Mouse (Mus musculus): ENCODE measurements around the gene Mbnl1. TPM values are rescaled to one million over a fixed set of nuclear protein-coding genes. Genes with fewer than 3 reads are reported as not detected.
"Not testable (repeated sequence)": the region's sequence is repeated elsewhere in the genome, so short reads cannot be mapped to it uniquely, and the experiment has no call there.

The Mbnl1 gene
- polyA plus RNA-seq (2014; fragmentation: Nextera tagmentation; extraction: Ambion mirVana) = 67.0 and 70.0 TPM in 2 replicates

- Histone ChIP-seq H3K4me3 (ENCODE audit: low read depth, low read length) (no peak within 1 kb of the TSS), H3K4me1 (ENCODE audit: control insufficient read depth, insufficient read depth, low read length) (no peaks in the 10 kb centered on the region), H3K9me3 (ENCODE audit: control insufficient read depth, low read length) (no peaks in the 10 kb centered on the region), H3K27me3 (ENCODE audit: control insufficient read depth, insufficient read depth, low read length) (no peaks in the 10 kb centered on the region), H3K4me2 (ENCODE audit: low read depth, severe bottlenecking) (no peak within 1 kb of the TSS), H3K36me3 (ENCODE audit: control insufficient read depth, insufficient read depth, low read length) (no peaks in the 10 kb centered on the region), H3K27ac (replicated peaks; ENCODE audit: low read depth, low read length) (no peak within 1 kb of the TSS), H3K9ac (ENCODE audit: low read length) (no peak within 1 kb of the TSS)
- ATAC-seq (ENCODE audit: insufficient number of reproducible peaks, low FRiP score, low TSS enrichment, low read depth) (no peak), DNase-seq (ENCODE audit: low spot score) (no peak)
- WGBS = 72% methylated on average over 5 of the region's 5 CpGs
These were observed at the start of gene Mbnl1 for GRCm38 (mm10) chr3:60472681-60473177. Mbnl1 (plus strand) TSS chr3:60472830.

- Histone ChIP-seq H3K36me3 (ENCODE audit: control insufficient read depth, insufficient read depth, low read length) (no peaks in the 10 kb centered on the region), H3K4me1 (ENCODE audit: control insufficient read depth, insufficient read depth, low read length) (no peaks in the 10 kb centered on the region), H3K4me3 (ENCODE audit: low read depth, low read length) (no peak overlapping the region), H3K27me3 (ENCODE audit: control insufficient read depth, insufficient read depth, low read length) (no peaks in the 10 kb centered on the region), H3K27ac (replicated peaks; ENCODE audit: low read depth, low read length) (no peak overlapping the region), H3K9ac (ENCODE audit: low read length) (no peak overlapping the region), H3K4me2 (ENCODE audit: low read depth, severe bottlenecking) (no peak overlapping the region), H3K9me3 (ENCODE audit: control insufficient read depth, low read length) (no peaks in the 10 kb centered on the region)
- 93% methylated on average over 1 of the region's 1 CpGs for WGBS
- ATAC-seq (ENCODE audit: insufficient number of reproducible peaks, low FRiP score, low TSS enrichment, low read depth) (no peak), DNase-seq (ENCODE audit: low spot score) (no peak)
These were observed 48.5 kb upstream of the Mbnl1 start for GRCm38 (mm10) chr3:60424148-60424547.

- no peak overlapping the region for H3K4me3 ChIP-seq (ENCODE audit: low read depth, low read length)
- 93% methylated on average over 5 of the region's 5 CpGs for WGBS
- no peak overlapping the region for H3K27ac ChIP-seq (replicated peaks; ENCODE audit: low read depth, low read length)
- no peak overlapping the region for H3K9ac ChIP-seq (ENCODE audit: low read length)
- no peak for DNase-seq (ENCODE audit: low spot score)
- no peaks in the 10 kb centered on the region for H3K4me1 ChIP-seq (ENCODE audit: control insufficient read depth, insufficient read depth, low read length)
- no peaks in the 10 kb centered on the region for H3K36me3 ChIP-seq (ENCODE audit: control insufficient read depth, insufficient read depth, low read length)
- ATAC-seq (ENCODE audit: insufficient number of reproducible peaks, low FRiP score, low TSS enrichment, low read depth) = no peak; the same call in 1 of the 2 replicates
- no peaks in the 10 kb centered on the region for H3K27me3 ChIP-seq (ENCODE audit: control insufficient read depth, insufficient read depth, low read length)
- no peaks in the 10 kb centered on the region for H3K9me3 ChIP-seq (ENCODE audit: control insufficient read depth, low read length)
- H3K4me2 ChIP-seq (ENCODE audit: low read depth, severe bottlenecking) = no peak overlapping the region
These were observed 43.6 kb upstream of the Mbnl1 start for GRCm38 (mm10) chr3:60429049-60429448.

GRCm38 (mm10) chr3:60437254-60437653 lies 35.4 kb upstream of the Mbnl1 start:
- DNase-seq (ENCODE audit: low spot score) = no peak

GRCm38 (mm10) chr3:60437678-60438232 lies 34.9 kb upstream of the Mbnl1 start:
- H3K4me1 ChIP-seq (ENCODE audit: control insufficient read depth, insufficient read depth, low read length) = no peaks in the 10 kb centered on the region
- ATAC-seq (ENCODE audit: insufficient number of reproducible peaks, low FRiP score, low TSS enrichment, low read depth) (no peak), DNase-seq (ENCODE audit: low spot score) (no peak)
- no peaks in the 10 kb centered on the region for H3K36me3 ChIP-seq (ENCODE audit: control insufficient read depth, insufficient read depth, low read length)
- no peaks in the 10 kb centered on the region for H3K27me3 ChIP-seq (ENCODE audit: control insufficient read depth, insufficient read depth, low read length)
- H3K9me3 ChIP-seq (ENCODE audit: control insufficient read depth, low read length) = no peaks in the 10 kb centered on the region
- no peak overlapping the region for H3K27ac ChIP-seq (replicated peaks; ENCODE audit: low read depth, low read length)
- H3K4me2 ChIP-seq (ENCODE audit: low read depth, severe bottlenecking) = no peak overlapping the region
- WGBS = 69% methylated on average over 1 of the region's 1 CpGs
- H3K9ac ChIP-seq (ENCODE audit: low read length) = no peak overlapping the region
- no peak overlapping the region for H3K4me3 ChIP-seq (ENCODE audit: low read depth, low read length)

More at GRCm38 (mm10) chr3:60437254-60437653, 35.4 kb upstream of the Mbnl1 start:
- no peaks in the 10 kb centered on the region for H3K27me3 ChIP-seq (ENCODE audit: control insufficient read depth, insufficient read depth, low read length)
- H3K4me1 ChIP-seq (ENCODE audit: control insufficient read depth, insufficient read depth, low read length) = no peaks in the 10 kb centered on the region
- H3K4me3 ChIP-seq (ENCODE audit: low read depth, low read length) = no peak overlapping the region
- no peak overlapping the region for H3K27ac ChIP-seq (replicated peaks; ENCODE audit: low read depth, low read length)
- H3K9me3 ChIP-seq (ENCODE audit: control insufficient read depth, low read length) = no peaks in the 10 kb centered on the region
- no peak overlapping the region for H3K9ac ChIP-seq (ENCODE audit: low read length)
- no peak overlapping the region for H3K4me2 ChIP-seq (ENCODE audit: low read depth, severe bottlenecking)
- no peaks in the 10 kb centered on the region for H3K36me3 ChIP-seq (ENCODE audit: control insufficient read depth, insufficient read depth, low read length)
- no peak for ATAC-seq (ENCODE audit: insufficient number of reproducible peaks, low FRiP score, low TSS enrichment, low read depth)

- ATAC-seq (ENCODE audit: insufficient number of reproducible peaks, low FRiP score, low TSS enrichment, low read depth) (no peak), DNase-seq (ENCODE audit: low spot score) (no peak)
- H3K27me3 ChIP-seq (ENCODE audit: control insufficient read depth, insufficient read depth, low read length) = no peaks in the 10 kb centered on the region
- no peak overlapping the region for H3K9ac ChIP-seq (ENCODE audit: low read length)
- no peaks in the 10 kb centered on the region for H3K4me1 ChIP-seq (ENCODE audit: control insufficient read depth, insufficient read depth, low read length)
- no peak overlapping the region for H3K4me2 ChIP-seq (ENCODE audit: low read depth, severe bottlenecking)
- H3K27ac ChIP-seq (replicated peaks; ENCODE audit: low read depth, low read length) = no peak overlapping the region
- no peaks in the 10 kb centered on the region for H3K9me3 ChIP-seq (ENCODE audit: control insufficient read depth, low read length)
- H3K4me3 ChIP-seq (ENCODE audit: low read depth, low read length) = no peak overlapping the region
- WGBS = 86% methylated on average over 1 of the region's 1 CpGs
- H3K36me3 ChIP-seq (ENCODE audit: control insufficient read depth, insufficient read depth, low read length) = no peaks in the 10 kb centered on the region
These were observed 33.9 kb upstream of the Mbnl1 start for GRCm38 (mm10) chr3:60438715-60439114.

GRCm38 (mm10) chr3:60461828-60462521 lies 10.7 kb upstream of the Mbnl1 start:
- Histone ChIP-seq H3K4me2 (ENCODE audit: low read depth, severe bottlenecking) (no peak overlapping the region), H3K27ac (replicated peaks; ENCODE audit: low read depth, low read length) (no peak overlapping the region), H3K4me3 (ENCODE audit: low read depth, low read length) (no peak overlapping the region), H3K9ac (ENCODE audit: low read length) (no peak overlapping the region), H3K4me1 (ENCODE audit: control insufficient read depth, insufficient read depth, low read length) (no peaks in the 10 kb centered on the region), H3K27me3 (ENCODE audit: control insufficient read depth, insufficient read depth, low read length) (no peaks in the 10 kb centered on the region), H3K36me3 (ENCODE audit: control insufficient read depth, insufficient read depth, low read length) (no peaks in the 10 kb centered on the region), H3K9me3 (ENCODE audit: control insufficient read depth, low read length) (no peaks in the 10 kb centered on the region)
- ATAC-seq (ENCODE audit: insufficient number of reproducible peaks, low FRiP score, low TSS enrichment, low read depth) = no peak
- no peak for DNase-seq (ENCODE audit: low spot score)
- 84% methylated on average over 6 of the region's 6 CpGs for WGBS

GRCm38 (mm10) chr3:60468667-60469066 lies 4.0 kb upstream of the Mbnl1 start:
- ATAC-seq (ENCODE audit: insufficient number of reproducible peaks, low FRiP score, low TSS enrichment, low read depth); H3K27ac ChIP-seq (replicated peaks; ENCODE audit: low read depth, low read length): not testable (repeated sequence)
- WGBS = 79% methylated on average over 2 of the region's 3 CpGs

More at GRCm38 (mm10) chr3:60468667-60469066, 4.0 kb upstream of the Mbnl1 start:
- H3K9ac ChIP-seq (ENCODE audit: low read length); H3K4me1 ChIP-seq (ENCODE audit: control insufficient read depth, insufficient read depth, low read length); H3K9me3 ChIP-seq (ENCODE audit: control insufficient read depth, low read length); DNase-seq (ENCODE audit: low spot score); H3K36me3 ChIP-seq (ENCODE audit: control insufficient read depth, insufficient read depth, low read length); H3K4me3 ChIP-seq (ENCODE audit: low read depth, low read length); H3K4me2 ChIP-seq (ENCODE audit: low read depth, severe bottlenecking); H3K27me3 ChIP-seq (ENCODE audit: control insufficient read depth, insufficient read depth, low read length): not testable (repeated sequence)
